Mouse (Mus musculus): ENCODE measurements around the gene Hexim2. TPM values are rescaled to one million over a fixed set of nuclear protein-coding genes. Genes with fewer than 3 reads are reported as not detected.
A peak's percentile ranks its signal among the peaks of the same experiment; 100 is the strongest.

Hexim2 gene
- polyA plus RNA-seq, 1 experiment from 2014 or later: 3.5 TPM

DNA sequence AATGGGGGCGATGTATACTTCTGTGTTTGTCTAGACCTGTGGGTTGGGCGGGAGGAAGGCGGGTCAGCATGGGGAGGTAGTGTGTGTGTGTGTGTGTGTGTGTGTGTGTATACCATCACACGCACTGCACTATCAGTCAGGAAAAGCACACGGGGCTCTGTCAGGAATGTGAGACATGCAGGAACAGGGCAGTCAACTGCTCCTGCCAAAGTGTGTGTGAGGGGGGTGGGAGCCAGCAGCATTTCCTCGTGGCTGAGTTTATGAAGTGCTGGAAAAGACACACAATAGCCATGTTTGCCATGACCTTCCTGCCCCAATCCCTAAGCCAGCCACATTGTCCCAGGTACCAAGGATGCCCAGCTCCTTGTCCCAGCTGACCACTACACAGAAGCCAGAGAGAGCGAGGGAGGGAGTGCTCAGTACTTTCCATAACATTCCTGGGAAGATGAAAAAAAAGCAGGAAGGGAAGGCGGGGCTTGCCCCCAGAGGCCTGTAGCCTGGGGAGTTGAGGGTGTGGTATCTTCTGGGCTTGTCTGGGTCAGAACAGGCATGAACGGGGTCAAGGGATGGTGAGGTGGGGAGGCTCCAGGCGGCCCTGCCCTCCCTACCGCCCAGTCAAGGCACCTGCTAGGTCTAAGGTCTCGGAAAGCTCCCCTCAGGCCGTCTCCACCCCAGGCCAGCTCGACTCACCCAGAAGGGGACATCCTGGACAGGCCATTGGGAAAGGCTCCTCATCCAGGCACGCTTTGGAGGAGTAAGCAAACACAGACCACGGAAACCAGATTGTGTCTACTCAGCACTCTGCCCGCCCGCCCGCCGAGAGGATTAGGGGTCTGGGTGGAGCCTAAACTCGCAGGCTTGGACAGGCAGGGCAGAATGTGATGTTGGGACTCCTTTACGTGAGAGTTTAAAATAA lies 35.0 kb upstream of the Hexim2 start:
- Histone ChIP-seq H3K36me3 (ENCODE audit: control insufficient read depth, insufficient read depth) (no peaks in the 10 kb centered on the region), H3K4me3 (ENCODE audit: low read depth, low read length) (no peak overlapping the region), H3K27ac (ENCODE audit: low read depth, low read length) (no peak overlapping the region), H3K4me1 (replicated peaks; ENCODE audit: control insufficient read depth, insufficient read depth, low read length) (peaks cover 15% of the 10 kb centered on the region), H3K4me2 (replicated peaks; ENCODE audit: low read depth) (peak overlapping the region; percentile 37; the same call in 1 of the 2 replicates), H3K27me3 (replicated peaks; ENCODE audit: control insufficient read depth, insufficient read depth, low read length) (peaks cover 16% of the 10 kb centered on the region; the same call in 1 of the 2 replicates), H3K9me3 (ENCODE audit: control insufficient read depth) (no peaks in the 10 kb centered on the region), H3K9ac (ENCODE audit: low read depth, low read length) (no peak overlapping the region; the same call in 1 of the 2 replicates)
- no peak for ATAC-seq
- TF ChIP-seq CTCF (IDR thresholded peaks at IDR 0.05; ENCODE audit: low read depth): no peak
- WGBS: 17% methylated on average over 22 of the region's 22 CpGs

DNA sequence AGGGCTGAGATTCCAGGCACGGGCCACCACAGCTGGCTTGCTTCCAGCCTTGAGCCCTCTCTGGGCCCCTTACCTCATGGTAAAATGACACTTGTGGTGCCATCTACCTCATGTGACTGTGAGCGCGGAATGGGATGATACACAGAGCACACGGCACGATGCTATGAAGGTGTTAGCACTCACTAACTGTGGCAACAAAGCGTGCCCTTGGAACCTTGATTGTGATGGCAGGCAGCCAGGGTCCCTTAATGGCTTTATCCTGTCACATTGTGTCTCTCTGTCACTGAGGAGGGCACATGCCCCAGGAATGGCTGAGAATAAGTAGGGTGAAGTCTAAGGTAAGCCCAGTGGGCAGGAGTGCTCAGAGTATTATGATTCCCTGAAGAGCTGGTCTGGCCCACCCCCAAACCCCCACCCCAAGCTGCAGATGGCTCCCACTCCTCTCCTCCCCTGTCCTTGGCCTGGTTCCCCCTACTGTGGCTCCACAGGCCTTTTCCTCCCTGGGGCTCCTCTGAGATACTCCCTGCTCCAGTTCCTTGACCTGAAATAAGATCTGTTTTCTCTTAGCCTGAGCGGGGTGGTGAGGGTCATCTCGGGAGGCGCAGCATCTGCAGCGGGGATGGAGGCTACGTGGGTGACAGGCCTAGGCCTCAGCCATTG lies 33.6 kb upstream of the Hexim2 start:
- 78% methylated on average over 11 of the region's 11 CpGs for WGBS
- H3K9ac ChIP-seq (ENCODE audit: low read depth, low read length): no peak overlapping the region
- TF ChIP-seq CTCF (IDR thresholded peaks at IDR 0.05; ENCODE audit: low read depth): no peak
- H3K27ac ChIP-seq (ENCODE audit: low read depth, low read length): no peak overlapping the region
- no peaks in the 10 kb centered on the region for H3K36me3 ChIP-seq (ENCODE audit: control insufficient read depth, insufficient read depth)
- H3K9me3 ChIP-seq (ENCODE audit: control insufficient read depth): no peaks in the 10 kb centered on the region
- no peak for ATAC-seq
- H3K4me3 ChIP-seq (ENCODE audit: low read depth, low read length): no peak overlapping the region
- peaks cover 16% of the 10 kb centered on the region; the same call in 1 of the 2 replicates for H3K27me3 ChIP-seq (replicated peaks; ENCODE audit: control insufficient read depth, insufficient read depth, low read length)
- H3K4me1 ChIP-seq (replicated peaks; ENCODE audit: control insufficient read depth, insufficient read depth, low read length): peaks cover 18% of the 10 kb centered on the region
- H3K4me2 ChIP-seq (replicated peaks; ENCODE audit: low read depth): no peak overlapping the region

DNA sequence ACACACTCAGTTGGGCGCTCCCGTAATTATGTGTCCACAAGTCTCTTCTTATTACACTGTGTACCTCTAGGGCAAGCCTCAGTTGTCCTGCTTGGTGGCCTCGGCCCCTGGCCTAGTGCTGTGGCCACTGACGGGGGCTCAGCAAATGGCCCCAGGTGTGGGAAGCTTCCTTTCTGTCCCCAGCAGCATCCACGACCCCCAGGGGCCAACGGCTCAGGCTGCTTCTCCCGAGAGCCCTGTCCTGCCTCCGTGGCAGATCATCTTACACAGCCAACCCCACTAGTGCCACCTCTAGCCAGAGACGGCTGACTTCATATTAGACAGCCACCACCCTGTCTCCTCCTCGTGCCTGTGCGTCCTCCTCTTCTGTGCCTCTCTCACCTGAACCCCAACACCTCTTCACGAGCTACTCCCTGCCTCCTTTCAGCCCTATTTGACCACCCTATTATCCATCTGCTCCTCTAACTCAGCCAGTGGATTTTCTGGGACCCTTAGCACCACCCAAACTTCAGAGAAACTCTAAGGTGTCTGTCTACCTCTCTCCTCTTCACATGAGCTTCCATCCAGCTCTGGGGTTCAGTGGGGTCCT lies 32.8 kb upstream of the Hexim2 start:
- no peak overlapping the region for H3K4me2 ChIP-seq (replicated peaks; ENCODE audit: low read depth)
- WGBS: 75% methylated on average over 12 of the region's 12 CpGs
- no peak for TF ChIP-seq CTCF (IDR thresholded peaks at IDR 0.05; ENCODE audit: low read depth)
- H3K27ac ChIP-seq (ENCODE audit: low read depth, low read length): no peak overlapping the region
- H3K9me3 ChIP-seq (ENCODE audit: control insufficient read depth): no peaks in the 10 kb centered on the region
- H3K4me3 ChIP-seq (ENCODE audit: low read depth, low read length): no peak overlapping the region
- peaks cover 24% of the 10 kb centered on the region for H3K4me1 ChIP-seq (replicated peaks; ENCODE audit: control insufficient read depth, insufficient read depth, low read length)
- peaks cover 16% of the 10 kb centered on the region; the same call in 1 of the 2 replicates for H3K27me3 ChIP-seq (replicated peaks; ENCODE audit: control insufficient read depth, insufficient read depth, low read length)
- ATAC-seq: no peak
- H3K36me3 ChIP-seq (ENCODE audit: control insufficient read depth, insufficient read depth): no peaks in the 10 kb centered on the region
- no peak overlapping the region for H3K9ac ChIP-seq (ENCODE audit: low read depth, low read length)

DNA sequence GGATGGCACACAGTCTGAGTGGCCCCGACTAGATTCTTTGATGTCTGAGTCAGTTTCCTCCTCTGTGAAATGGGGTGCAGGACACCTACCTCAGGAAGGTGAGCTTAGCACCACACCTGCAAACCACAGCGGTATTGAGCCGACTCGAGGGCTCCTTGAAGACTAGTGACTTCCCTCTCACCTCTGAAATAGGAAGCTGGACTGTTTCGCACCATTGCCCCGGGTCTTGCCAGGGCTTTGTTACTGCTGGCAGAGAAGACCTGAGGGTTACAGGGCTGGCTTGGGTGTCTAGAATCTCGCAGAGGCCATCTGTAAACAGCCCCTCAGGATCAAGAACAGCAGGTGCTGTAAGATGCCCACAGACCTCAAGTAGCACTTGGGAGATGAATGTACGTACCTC lies 31.9 kb upstream of the Hexim2 start:
- no peak overlapping the region for H3K9ac ChIP-seq (ENCODE audit: low read depth, low read length)
- H3K4me3 ChIP-seq (ENCODE audit: low read depth, low read length): no peak overlapping the region
- 71% methylated on average over 8 of the region's 8 CpGs for WGBS
- no peak overlapping the region for H3K4me2 ChIP-seq (replicated peaks; ENCODE audit: low read depth)
- peaks cover 26% of the 10 kb centered on the region for H3K4me1 ChIP-seq (replicated peaks; ENCODE audit: control insufficient read depth, insufficient read depth, low read length)
- H3K9me3 ChIP-seq (ENCODE audit: control insufficient read depth): no peaks in the 10 kb centered on the region
- TF ChIP-seq CTCF (IDR thresholded peaks at IDR 0.05; ENCODE audit: low read depth): no peak
- H3K27ac ChIP-seq (ENCODE audit: low read depth, low read length): no peak overlapping the region
- no peak for ATAC-seq
- H3K27me3 ChIP-seq (replicated peaks; ENCODE audit: control insufficient read depth, insufficient read depth, low read length): peaks cover 16% of the 10 kb centered on the region; the same call in 1 of the 2 replicates
- no peaks in the 10 kb centered on the region for H3K36me3 ChIP-seq (ENCODE audit: control insufficient read depth, insufficient read depth)

DNA sequence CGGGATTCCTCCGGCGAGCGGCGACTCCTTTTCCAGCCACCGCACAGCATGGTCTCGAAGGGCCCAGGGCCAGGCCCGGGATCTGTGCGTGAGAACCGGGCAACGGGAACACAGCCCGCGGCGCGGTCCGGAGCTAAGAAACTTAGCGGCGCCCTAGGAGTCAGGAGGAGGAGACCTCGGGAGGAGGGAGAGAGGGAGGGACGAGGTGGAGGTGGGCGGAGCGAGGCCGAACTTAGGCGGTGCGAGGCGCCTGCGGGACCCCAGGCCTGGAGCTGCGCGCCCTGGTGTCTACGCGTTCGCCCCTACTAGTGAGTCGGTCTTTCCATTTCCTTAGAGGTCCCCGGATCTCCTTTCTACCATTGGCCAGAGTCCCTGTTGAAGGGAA lies 30.8 kb upstream of the Hexim2 start, which contains the start of the genes Plcd3 and Acbd4:
Plcd3 (minus strand) TSS at position 178 of the 385 bp plus-strand sequence.
Acbd4 (plus strand) TSS at position 202 of the 385 bp plus-strand sequence.
- H3K36me3 ChIP-seq (ENCODE audit: control insufficient read depth, insufficient read depth): 0 out of 2 replicates have a peak, but pooled peaks cover 11% of the 10 kb centered on the region
- WGBS: under 1% methylated on average over 33 of the region's 34 CpGs
- peak within 1 kb of the TSS; percentile 93 for H3K4me2 ChIP-seq (replicated peaks; ENCODE audit: low read depth)
- H3K4me1 ChIP-seq (replicated peaks; ENCODE audit: control insufficient read depth, insufficient read depth, low read length): peaks cover 29% of the 10 kb centered on the region
- no peak for ATAC-seq
- H3K4me3 ChIP-seq (ENCODE audit: low read depth, low read length): peak within 1 kb of the TSS; percentile 49
- H3K9ac ChIP-seq (ENCODE audit: low read depth, low read length): peak within 1 kb of the TSS; percentile 52
- no peaks in the 10 kb centered on the region for H3K9me3 ChIP-seq (ENCODE audit: control insufficient read depth)
- no peak within 1 kb of the TSS for H3K27ac ChIP-seq (ENCODE audit: low read depth, low read length)
- peak; percentile 1; the same call in 1 of the 2 replicates for TF ChIP-seq CTCF (IDR thresholded peaks at IDR 0.05; ENCODE audit: low read depth)
- peaks cover 16% of the 10 kb centered on the region; the same call in 1 of the 2 replicates for H3K27me3 ChIP-seq (replicated peaks; ENCODE audit: control insufficient read depth, insufficient read depth, low read length)
